Mouse (Mus musculus): Measurements from ENCODE around the gene Psmg4. TPM values are rescaled to one million over a fixed set of nuclear protein-coding genes. Genes with fewer than 3 reads are reported as not detected.

Gene Psmg4
- polyA plus RNA-seq, 1 experiment from 2014 or later, result 71.1 TPM

DNA sequence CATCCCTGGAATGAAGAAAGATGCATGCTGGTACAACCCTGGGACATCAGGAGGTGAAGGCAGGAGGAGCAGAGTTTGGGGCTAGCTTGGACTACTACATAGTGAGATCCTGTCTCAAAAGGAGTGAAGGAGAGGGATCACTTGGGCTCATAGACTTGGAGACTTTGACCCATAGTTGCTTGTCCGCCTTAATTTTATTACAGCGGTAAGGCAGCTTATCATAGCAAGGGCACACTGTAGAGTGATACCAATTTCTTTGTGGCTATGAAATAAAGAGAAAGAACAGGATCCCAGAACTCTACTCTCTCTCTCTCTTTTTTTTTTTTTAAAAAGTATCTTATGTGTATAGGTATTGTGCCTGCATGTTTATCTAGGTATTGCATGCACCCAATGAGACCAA, 42.2 kb upstream of the Psmg4 start:
- 100% methylated on average over 2 of the region's 2 CpGs for WGBS
- TF ChIP-seq CTCF (IDR thresholded peaks at IDR 0.05; ENCODE audit: low read depth), result no peak
- no peak for TF ChIP-seq EP300 (optimal IDR thresholded peaks at IDR 0.05)
- no peaks in the 10 kb centered on the region for H3K4me1 ChIP-seq (replicated peaks; ENCODE audit: control insufficient read depth, insufficient read depth)
- no peak overlapping the region for H3K9ac ChIP-seq (ENCODE audit: low read length)
- no peaks in the 10 kb centered on the region for H3K27me3 ChIP-seq (ENCODE audit: control insufficient read depth, insufficient read depth, low read length)
- no peak for DNase-seq (ENCODE audit: low spot score)
- H3K9me3 ChIP-seq (ENCODE audit: control insufficient read depth, low read length), result no peaks in the 10 kb centered on the region
- H3K4me3 ChIP-seq (ENCODE audit: low read depth, low read length), result no peak overlapping the region
- ATAC-seq (ENCODE audit: low FRiP score, low TSS enrichment), result no peak
- H3K36me3 ChIP-seq (ENCODE audit: control insufficient read depth, insufficient read depth, low read length), result no peaks in the 10 kb centered on the region
- H3K4me2 ChIP-seq (replicated peaks; ENCODE audit: low read depth), result no peak overlapping the region
- H3K27ac ChIP-seq (replicated peaks), result no peak overlapping the region

DNA sequence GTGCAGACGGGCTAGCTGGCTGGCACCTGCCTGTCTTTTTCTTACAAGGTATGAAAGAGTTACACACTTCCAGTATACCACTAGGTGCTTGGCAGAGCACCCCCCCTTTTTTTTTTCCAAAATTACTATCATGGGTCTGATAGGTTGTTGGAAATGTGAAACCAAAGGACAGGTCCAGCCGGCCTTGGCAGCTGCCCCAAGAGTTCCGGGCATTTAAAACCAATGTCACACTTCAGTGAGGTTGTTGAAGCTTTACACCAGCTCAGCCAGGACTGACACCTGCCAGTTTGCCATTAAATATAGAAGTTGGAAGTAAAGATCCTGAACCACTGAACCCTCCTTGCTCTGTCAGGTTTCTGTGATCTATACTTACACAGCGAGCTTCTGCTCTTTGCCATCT, 37.1 kb upstream of the Psmg4 start:
- ATAC-seq (ENCODE audit: low FRiP score, low TSS enrichment) (no peak), DNase-seq (ENCODE audit: low spot score) (no peak)
- Histone ChIP-seq H3K27me3 (ENCODE audit: control insufficient read depth, insufficient read depth, low read length) (no peaks in the 10 kb centered on the region), H3K27ac (replicated peaks) (no peak overlapping the region), H3K4me1 (replicated peaks; ENCODE audit: control insufficient read depth, insufficient read depth) (no peaks in the 10 kb centered on the region; the same call in 1 of the 2 replicates), H3K36me3 (ENCODE audit: control insufficient read depth, insufficient read depth, low read length) (no peaks in the 10 kb centered on the region), H3K9ac (ENCODE audit: low read length) (no peak overlapping the region), H3K4me3 (ENCODE audit: low read depth, low read length) (no peak overlapping the region), H3K9me3 (ENCODE audit: control insufficient read depth, low read length) (no peaks in the 10 kb centered on the region), H3K4me2 (replicated peaks; ENCODE audit: low read depth) (no peak overlapping the region)
- TF ChIP-seq CTCF (IDR thresholded peaks at IDR 0.05; ENCODE audit: low read depth) (no peak), EP300 (optimal IDR thresholded peaks at IDR 0.05) (no peak)
- WGBS, result 72% methylated on average over 4 of the region's 4 CpGs

GRCm38 (mm10) chr13:34128276-34129114, 34.3 kb upstream of the Psmg4 start:
- Histone ChIP-seq H3K36me3 (ENCODE audit: control insufficient read depth, insufficient read depth, low read length) (no peaks in the 10 kb centered on the region), H3K9me3 (ENCODE audit: control insufficient read depth, low read length) (no peaks in the 10 kb centered on the region), H3K27ac (replicated peaks) (no peak overlapping the region), H3K4me1 (replicated peaks; ENCODE audit: control insufficient read depth, insufficient read depth) (peaks cover 4% of the 10 kb centered on the region; the same call in 1 of the 2 replicates), H3K27me3 (ENCODE audit: control insufficient read depth, insufficient read depth, low read length) (no peaks in the 10 kb centered on the region), H3K9ac (ENCODE audit: low read length) (no peak overlapping the region), H3K4me2 (replicated peaks; ENCODE audit: low read depth) (no peak overlapping the region), H3K4me3 (ENCODE audit: low read depth, low read length) (no peak overlapping the region)
- no peak for TF ChIP-seq EP300 (optimal IDR thresholded peaks at IDR 0.05)
- no peak for TF ChIP-seq CTCF (IDR thresholded peaks at IDR 0.05; ENCODE audit: low read depth)
- 82% methylated on average over 9 of the region's 9 CpGs for WGBS
- ATAC-seq (ENCODE audit: low FRiP score, low TSS enrichment), result no peak
- DNase-seq (ENCODE audit: low spot score), result no peak

DNA sequence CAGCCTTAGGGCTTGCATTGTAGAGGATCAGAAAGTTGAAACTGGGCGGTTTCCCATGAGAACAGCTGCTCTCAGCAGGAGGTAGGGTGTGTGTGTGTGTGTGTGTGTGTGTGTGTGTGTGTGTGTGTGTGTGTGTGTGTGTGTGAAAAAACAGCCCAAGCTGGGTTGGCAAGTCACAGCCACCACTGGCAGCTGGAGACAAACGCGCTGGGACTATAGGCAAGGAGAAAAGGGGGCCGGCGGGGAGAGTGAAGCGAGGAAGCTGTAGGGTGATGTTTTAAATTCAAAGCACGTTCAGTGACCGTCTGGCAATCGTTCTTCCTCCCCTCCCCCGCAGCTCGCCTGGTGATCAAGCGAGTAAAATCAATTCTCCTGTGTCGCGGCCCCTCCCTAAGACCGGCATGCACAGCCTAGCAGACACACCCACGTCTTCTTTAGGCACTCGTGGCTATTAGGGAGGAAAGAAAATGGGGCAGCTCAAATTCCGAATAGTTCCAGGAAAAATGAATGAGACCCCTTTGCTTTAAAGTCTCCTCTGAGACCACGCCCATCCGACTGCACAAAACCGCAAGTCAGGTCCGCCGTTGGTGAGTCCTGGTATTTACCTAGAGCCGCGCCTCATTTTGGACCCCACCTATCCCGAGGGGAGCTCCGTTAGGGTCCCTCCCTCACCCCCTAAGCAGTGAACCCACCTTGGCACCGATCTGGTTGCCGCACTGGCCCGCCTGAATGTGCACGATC, 33.1 kb upstream of the Psmg4 start:
- peak overlapping the region; percentile 40; the same call in 1 of the 2 replicates for H3K27ac ChIP-seq (replicated peaks)
- H3K36me3 ChIP-seq (ENCODE audit: control insufficient read depth, insufficient read depth, low read length), result no peaks in the 10 kb centered on the region
- peak overlapping the region; percentile 59 for H3K9ac ChIP-seq (ENCODE audit: low read length)
- WGBS, result 1% methylated on average over 30 of the region's 31 CpGs
- H3K4me1 ChIP-seq (replicated peaks; ENCODE audit: control insufficient read depth, insufficient read depth), result peaks cover 4% of the 10 kb centered on the region; the same call in 1 of the 2 replicates
- TF ChIP-seq EP300 (optimal IDR thresholded peaks at IDR 0.05) (no peak), CTCF (IDR thresholded peaks at IDR 0.05; ENCODE audit: low read depth) (no peak)
- ATAC-seq (ENCODE audit: low FRiP score, low TSS enrichment) (peak; percentile 39), DNase-seq (ENCODE audit: low spot score) (peak; percentile 59)
- H3K27me3 ChIP-seq (ENCODE audit: control insufficient read depth, insufficient read depth, low read length), result no peaks in the 10 kb centered on the region
- peak overlapping the region; percentile 90 for H3K4me2 ChIP-seq (replicated peaks; ENCODE audit: low read depth)
- H3K4me3 ChIP-seq (ENCODE audit: low read depth, low read length), result peak overlapping the region; percentile 61
- H3K9me3 ChIP-seq (ENCODE audit: control insufficient read depth, low read length), result no peaks in the 10 kb centered on the region

DNA sequence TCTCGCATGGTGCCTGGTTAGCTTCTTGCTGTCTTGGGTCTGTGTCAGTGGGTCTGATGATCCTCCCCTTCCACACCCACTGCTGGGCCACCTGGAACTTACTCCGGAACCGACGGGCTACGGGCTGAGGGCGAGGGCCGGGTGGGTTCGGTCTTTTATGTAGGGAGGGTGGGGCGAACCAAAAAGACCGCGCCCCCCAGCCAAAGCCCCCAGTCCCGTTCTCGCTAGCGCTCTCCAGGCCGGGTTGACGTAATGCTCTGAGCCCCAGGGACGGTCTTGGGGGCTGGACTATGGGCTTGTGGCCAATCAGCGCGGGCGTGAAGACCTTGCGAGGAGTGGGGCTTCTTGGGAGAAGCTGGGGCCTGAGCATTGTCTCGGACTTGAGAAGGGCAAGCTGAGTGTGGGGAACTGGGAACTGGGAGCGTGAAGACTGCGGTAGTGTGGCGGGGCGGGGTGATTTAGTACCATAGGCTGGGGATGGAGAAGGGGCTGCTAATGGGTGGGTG, 32.5 kb upstream of the Psmg4 start, which contains the start of gene Tubb2b:
TSS of gene Tubb2b (minus strand) at position 241 of the 506 bp plus-strand sequence.
- H3K9me3 ChIP-seq (ENCODE audit: control insufficient read depth, low read length), result no peaks in the 10 kb centered on the region
- no peaks in the 10 kb centered on the region for H3K36me3 ChIP-seq (ENCODE audit: control insufficient read depth, insufficient read depth, low read length)
- TF ChIP-seq CTCF (IDR thresholded peaks at IDR 0.05; ENCODE audit: low read depth) (no peak), EP300 (optimal IDR thresholded peaks at IDR 0.05) (no peak)
- H3K9ac ChIP-seq (ENCODE audit: low read length), result peak within 1 kb of the TSS; percentile 59
- WGBS, result under 1% methylated on average over 26 of the region's 26 CpGs
- no peaks in the 10 kb centered on the region for H3K27me3 ChIP-seq (ENCODE audit: control insufficient read depth, insufficient read depth, low read length)
- peaks cover 4% of the 10 kb centered on the region; the same call in 1 of the 2 replicates for H3K4me1 ChIP-seq (replicated peaks; ENCODE audit: control insufficient read depth, insufficient read depth)
- DNase-seq (ENCODE audit: low spot score) (peak; percentile 65), ATAC-seq (ENCODE audit: low FRiP score, low TSS enrichment) (peak; percentile 85)
- peak within 1 kb of the TSS; percentile 61 for H3K4me3 ChIP-seq (ENCODE audit: low read depth, low read length)
- peak within 1 kb of the TSS; percentile 40 for H3K27ac ChIP-seq (replicated peaks)
- H3K4me2 ChIP-seq (replicated peaks; ENCODE audit: low read depth), result peak within 1 kb of the TSS; percentile 90
